Mouse (Mus musculus) stomach, embryonic 14.5 days (tissue): ENCODE measurements around the gene Rhof. TPM values are rescaled to one million over a fixed set of nuclear protein-coding genes. Genes with fewer than 3 reads are reported as not detected.

Source experiments
- ATAC-seq: fragments of 200-750 bp; cut with Nextera tagmentation; 2 replicates; pipeline ENCODE4 v1.8.0; 2017; ENCODE audit warnings: low read depth, moderate TSS enrichment; ENCODE audit not compliant: insufficient number of reproducible peaks, insufficient read depth, low FRiP score
- H3K27ac ChIP-seq: fragments of 300-500 bp; sonication (generic); 2 replicates; pipeline ENCODE4 v1.5.1; 2014; ENCODE audit warnings: mild to moderate bottlenecking, low read length, moderate library complexity, mixed read lengths
- H3K27me3 ChIP-seq: fragments of 300-500 bp; sonication (generic); 2 replicates; pipeline ENCODE4 v1.6.1; 2014; ENCODE audit warnings: low read length, control low read depth, mixed read lengths; ENCODE audit not compliant: control insufficient read depth, insufficient read depth
- H3K36me3 ChIP-seq: fragments of 300-500 bp; sonication (generic); 2 replicates; pipeline ENCODE4 v1.6.1; 2014; ENCODE audit warnings: mild to moderate bottlenecking, control low read depth, low read length, moderate library complexity, mixed read lengths; ENCODE audit not compliant: control insufficient read depth, insufficient read depth
- H3K4me1 ChIP-seq: fragments of 300-500 bp; sonication (generic); 2 replicates; pipeline ENCODE4 v1.6.1; 2014; ENCODE audit warnings: low read length, control low read depth, mixed read lengths; ENCODE audit not compliant: control insufficient read depth, insufficient read depth
- H3K4me2 ChIP-seq: fragments of 300-500 bp; sonication (generic); replicated peaks from 2 replicates; pipeline ENCODE4 v1.6.1; 2014; ENCODE audit warnings: low read depth, low read length, control low read depth
- H3K4me3 ChIP-seq: fragments of 300-500 bp; sonication (generic); 2 replicates; pipeline ENCODE4 v1.5.1; 2014; ENCODE audit warnings: low read depth, low read length, control low read depth
- H3K9ac ChIP-seq: fragments of 300-500 bp; sonication (generic); replicated peaks from 2 replicates; pipeline ENCODE4 v1.6.1; 2014; ENCODE audit warnings: low read depth, mild to moderate bottlenecking, control low read depth, low read length, moderate library complexity, mixed read lengths
- H3K9me3 ChIP-seq: fragments of 300-500 bp; sonication (generic); 2 replicates; pipeline ENCODE4 v1.6.1; 2016; ENCODE audit warnings: low read depth, low read length, control low read depth; ENCODE audit not compliant: control insufficient read depth
- WGBS: fragments of 180-500 bp; shearing (Covaris S2); extraction: QIAGEN DNeasy Blood & Tissue Kit; methylation state at CpG from one replicate; pipeline ENCODE4 v1.1.7; 2014; 5-methylcytosine and 5-hydroxymethylcytosine counted together
- polyA plus RNA-seq: library from polyadenylated mRNA; unstranded; fragments of >200 nt; fragmentation: Nextera tagmentation; extraction: Ambion mirVana; gene quantifications from 2 replicates; pipeline ENCODE4 v1.2.1, GENCODE M21; 2014

Gene Rhof
- 2.0 and 2.3 TPM in 2 replicates for polyA plus RNA-seq

DNA sequence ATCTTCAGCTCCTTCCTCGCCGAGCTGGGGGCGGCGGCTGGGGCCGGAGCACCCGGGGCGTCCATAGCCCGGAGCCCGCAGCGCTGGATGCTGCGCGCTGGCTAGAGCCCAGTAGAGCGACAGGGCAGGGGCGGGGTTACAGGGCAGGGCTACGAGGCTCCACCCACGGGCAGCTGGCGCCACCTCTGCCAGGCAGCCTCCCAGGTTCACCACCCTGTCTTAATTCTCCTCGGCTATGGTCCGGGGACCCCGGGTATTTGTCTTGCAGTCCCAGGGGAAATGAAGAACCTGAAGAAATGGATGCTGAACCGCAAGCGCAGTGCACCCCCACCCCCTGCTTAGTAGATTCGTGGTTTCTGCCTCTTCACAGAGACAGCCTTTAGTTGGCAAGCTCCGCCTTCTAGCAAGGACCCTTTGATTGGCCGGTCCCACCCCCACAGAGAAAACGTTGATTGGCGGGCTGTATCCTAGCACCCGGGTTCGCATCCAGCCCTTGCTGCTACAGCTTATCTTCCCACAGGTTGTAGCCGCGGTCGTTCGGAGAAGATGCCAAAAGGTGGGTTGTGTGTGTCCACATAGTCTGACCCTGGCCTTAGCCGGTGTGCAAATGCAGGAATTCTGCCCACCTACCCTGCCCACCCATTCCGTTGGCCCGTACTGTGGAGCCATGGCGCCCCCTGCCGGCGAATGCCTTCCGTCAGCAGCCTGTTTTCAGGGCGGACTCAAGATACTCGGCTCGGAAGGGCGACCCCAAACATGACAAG lies at the start of gene Rhof:
Gene Rhof (minus strand): TSS at position 385 of the 764 bp plus-strand sequence.
- Histone ChIP-seq H3K27ac (peak within 1 kb of the TSS; percentile 100), H3K27me3 (no peaks in the 10 kb centered on the region), H3K4me3 (peak within 1 kb of the TSS; percentile 31), H3K9ac (0 out of 2 replicates have a peak within 1 kb of the TSS, but pooled peaks have one; percentile 26), H3K9me3 (no peaks in the 10 kb centered on the region), H3K36me3 (peaks cover 7% of the 10 kb centered on the region; the same call in 1 of the 2 replicates), H3K4me2 (peak within 1 kb of the TSS; percentile 55), H3K4me1 (peaks cover 51% of the 10 kb centered on the region)
- ATAC-seq = peak; percentile 25; the same call in 1 of the 2 replicates
- 6% methylated on average over 44 of the region's 44 CpGs for WGBS

DNA sequence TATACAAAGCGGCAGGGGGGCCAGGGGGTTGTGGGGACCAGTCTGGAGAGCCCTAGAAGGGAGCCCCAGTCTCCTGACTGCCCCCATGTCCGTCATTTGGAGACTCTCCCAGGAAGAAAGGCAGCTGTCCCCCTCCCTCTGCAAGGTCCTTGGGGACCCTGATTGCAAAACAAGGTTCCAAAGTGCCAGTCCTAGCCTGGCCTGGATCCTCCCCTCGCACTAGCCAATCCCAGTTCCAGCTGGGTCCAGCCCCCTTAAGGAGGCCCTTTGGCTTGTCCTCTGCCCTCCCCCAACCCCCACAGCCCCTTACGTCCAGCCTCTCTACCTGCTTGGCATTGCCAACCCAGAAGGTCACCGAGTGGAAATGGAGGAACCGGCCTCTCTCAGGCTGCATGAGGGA lies 49.0 kb upstream of the Rhof start:
- Histone ChIP-seq H3K36me3 (no peaks in the 10 kb centered on the region), H3K9me3 (peaks cover 7% of the 10 kb centered on the region; the same call in 1 of the 2 replicates), H3K9ac (no peak overlapping the region), H3K4me2 (no peak overlapping the region), H3K27ac (no peak overlapping the region), H3K4me3 (no peak overlapping the region), H3K4me1 (no peaks in the 10 kb centered on the region), H3K27me3 (no peaks in the 10 kb centered on the region)
- WGBS = 77% methylated on average over 6 of the region's 6 CpGs
- no peak for ATAC-seq

DNA sequence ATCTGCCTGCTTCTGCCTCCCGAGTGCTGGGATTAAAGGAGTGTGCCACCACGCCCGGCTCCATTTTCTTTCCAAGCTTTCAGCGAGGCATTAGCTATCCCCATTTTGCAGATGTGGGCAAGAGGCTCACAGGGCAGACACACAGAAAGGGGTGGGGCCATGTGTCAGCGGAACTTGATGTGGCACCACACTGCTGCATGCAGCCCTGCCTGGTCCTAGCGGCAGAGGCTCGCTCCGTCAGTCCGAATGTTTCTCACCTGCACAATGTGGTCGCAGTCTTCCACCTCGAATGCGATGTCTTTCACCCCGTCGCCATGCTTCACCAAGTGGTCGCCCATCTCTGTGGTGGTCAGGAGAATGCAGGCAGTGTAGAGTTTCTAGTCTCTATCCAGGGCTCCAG lies 47.9 kb upstream of the Rhof start:
- no peak overlapping the region for H3K27ac ChIP-seq
- ATAC-seq = no peak
- H3K4me1 ChIP-seq = no peaks in the 10 kb centered on the region
- no peak overlapping the region for H3K4me2 ChIP-seq
- no peak overlapping the region for H3K4me3 ChIP-seq
- H3K9me3 ChIP-seq = peaks cover 7% of the 10 kb centered on the region; the same call in 1 of the 2 replicates
- no peak overlapping the region for H3K9ac ChIP-seq
- no peaks in the 10 kb centered on the region for H3K36me3 ChIP-seq
- WGBS = 89% methylated on average over 15 of the region's 15 CpGs
- H3K27me3 ChIP-seq = no peaks in the 10 kb centered on the region

GRCm38 (mm10) chr5:123178792-123179191 lies 46.3 kb upstream of the Rhof start:
- Histone ChIP-seq H3K4me1 (no peaks in the 10 kb centered on the region), H3K9me3 (peaks cover 7% of the 10 kb centered on the region; the same call in 1 of the 2 replicates), H3K27me3 (no peaks in the 10 kb centered on the region), H3K36me3 (no peaks in the 10 kb centered on the region), H3K9ac (no peak overlapping the region), H3K4me2 (no peak overlapping the region), H3K4me3 (no peak overlapping the region), H3K27ac (no peak overlapping the region)
- no peak for ATAC-seq
- WGBS = 93% methylated on average over 5 of the region's 5 CpGs

DNA sequence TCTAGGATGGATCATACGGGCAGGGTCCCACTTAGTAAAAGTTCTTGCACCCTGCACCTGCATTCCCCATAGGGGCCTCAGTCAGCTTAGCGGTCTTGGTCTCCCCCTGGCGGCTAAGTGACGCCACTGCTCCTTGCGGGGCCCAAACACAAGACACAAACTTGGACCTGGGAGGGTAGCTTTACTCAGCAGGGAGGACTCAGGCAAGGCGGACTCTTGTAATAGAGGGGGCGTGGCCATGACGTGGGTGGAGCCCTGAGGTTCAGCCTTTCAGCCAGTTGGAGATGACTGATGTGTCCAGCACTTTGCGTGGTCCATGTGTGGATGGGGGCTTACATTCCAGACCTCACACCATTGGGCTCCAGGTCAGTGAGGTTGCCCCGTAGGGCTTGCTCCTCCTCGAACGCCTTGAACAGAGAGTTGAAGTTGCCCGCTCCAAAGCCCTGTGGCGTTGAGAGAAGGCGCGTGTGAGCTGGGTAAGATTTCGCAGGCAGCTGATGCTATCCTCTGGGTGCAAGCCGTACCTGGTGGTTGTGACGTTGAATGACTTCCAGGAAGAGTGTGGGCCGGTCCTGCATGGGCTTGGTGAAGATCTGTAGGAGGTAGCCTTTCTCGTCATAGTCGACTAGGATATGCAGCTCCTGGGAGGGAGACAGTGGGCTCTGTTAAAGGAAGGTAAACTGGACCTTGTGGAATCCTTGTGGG lies 39.3 kb upstream of the Rhof start:
- H3K27me3 ChIP-seq = no peaks in the 10 kb centered on the region
- WGBS = 10% methylated on average over 22 of the region's 22 CpGs
- H3K4me2 ChIP-seq = peak overlapping the region; percentile 25
- no peaks in the 10 kb centered on the region for H3K9me3 ChIP-seq
- peak overlapping the region; percentile 17 for H3K4me3 ChIP-seq
- no peaks in the 10 kb centered on the region for H3K4me1 ChIP-seq
- peaks cover 4% of the 10 kb centered on the region; the same call in 1 of the 2 replicates for H3K36me3 ChIP-seq
- H3K9ac ChIP-seq = no peak overlapping the region
- no peak overlapping the region for H3K27ac ChIP-seq
- ATAC-seq = peak; percentile 87

GRCm38 (mm10) chr5:123170365-123170764 lies 37.9 kb upstream of the Rhof start:
- WGBS = 81% methylated on average over 9 of the region's 9 CpGs
- H3K27ac ChIP-seq = no peak overlapping the region
- no peaks in the 10 kb centered on the region for H3K27me3 ChIP-seq
- no peak overlapping the region for H3K4me2 ChIP-seq
- no peaks in the 10 kb centered on the region for H3K4me1 ChIP-seq
- no peak for ATAC-seq
- no peaks in the 10 kb centered on the region for H3K9me3 ChIP-seq
- H3K36me3 ChIP-seq = peaks cover 14% of the 10 kb centered on the region
- H3K4me3 ChIP-seq = no peak overlapping the region
- H3K9ac ChIP-seq = no peak overlapping the region

DNA sequence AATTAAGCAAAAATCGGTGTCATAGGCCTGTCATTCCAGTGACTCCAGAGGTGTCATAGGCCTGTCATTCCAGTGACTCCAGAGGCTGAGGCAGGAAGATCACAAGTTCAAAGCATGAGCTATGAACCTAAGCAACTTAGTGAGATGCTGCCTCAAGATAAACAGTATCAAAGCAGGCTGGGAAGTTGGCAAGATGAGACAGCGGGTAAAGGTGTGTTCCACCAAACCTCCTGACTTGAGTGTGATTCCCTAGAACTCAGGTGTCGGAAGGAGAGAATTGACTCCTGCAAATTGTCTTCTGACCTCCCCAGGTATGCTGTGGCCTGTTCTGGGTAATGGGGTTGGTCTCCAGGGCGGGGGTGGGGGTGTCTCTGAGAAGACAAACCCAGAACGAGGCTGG lies 36.8 kb upstream of the Rhof start, which contains the start of gene Psmd9:
Gene Psmd9 (plus strand): TSS at position 130 of the 400 bp plus-strand sequence.
- Histone ChIP-seq H3K4me3 (no peak within 1 kb of the TSS), H3K4me1 (no peaks in the 10 kb centered on the region), H3K36me3 (peaks cover 18% of the 10 kb centered on the region), H3K27me3 (no peaks in the 10 kb centered on the region), H3K9me3 (no peaks in the 10 kb centered on the region), H3K9ac (no peak within 1 kb of the TSS), H3K4me2 (no peak within 1 kb of the TSS), H3K27ac (no peak within 1 kb of the TSS)
- ATAC-seq = no peak
- 76% methylated on average over 5 of the region's 5 CpGs for WGBS

- H3K27ac ChIP-seq = no peak overlapping the region
- no peak for ATAC-seq
- 63% methylated on average over 5 of the region's 5 CpGs for WGBS
- no peak overlapping the region for H3K4me2 ChIP-seq
- no peaks in the 10 kb centered on the region for H3K4me1 ChIP-seq
- H3K27me3 ChIP-seq = no peaks in the 10 kb centered on the region
- H3K4me3 ChIP-seq = no peak overlapping the region
- H3K36me3 ChIP-seq = peaks cover 35% of the 10 kb centered on the region
- no peak overlapping the region for H3K9ac ChIP-seq
- no peaks in the 10 kb centered on the region for H3K9me3 ChIP-seq
These were observed 35.1 kb upstream of the Rhof start for GRCm38 (mm10) chr5:123167591-123167990.
